In the genomic region with DNA sequence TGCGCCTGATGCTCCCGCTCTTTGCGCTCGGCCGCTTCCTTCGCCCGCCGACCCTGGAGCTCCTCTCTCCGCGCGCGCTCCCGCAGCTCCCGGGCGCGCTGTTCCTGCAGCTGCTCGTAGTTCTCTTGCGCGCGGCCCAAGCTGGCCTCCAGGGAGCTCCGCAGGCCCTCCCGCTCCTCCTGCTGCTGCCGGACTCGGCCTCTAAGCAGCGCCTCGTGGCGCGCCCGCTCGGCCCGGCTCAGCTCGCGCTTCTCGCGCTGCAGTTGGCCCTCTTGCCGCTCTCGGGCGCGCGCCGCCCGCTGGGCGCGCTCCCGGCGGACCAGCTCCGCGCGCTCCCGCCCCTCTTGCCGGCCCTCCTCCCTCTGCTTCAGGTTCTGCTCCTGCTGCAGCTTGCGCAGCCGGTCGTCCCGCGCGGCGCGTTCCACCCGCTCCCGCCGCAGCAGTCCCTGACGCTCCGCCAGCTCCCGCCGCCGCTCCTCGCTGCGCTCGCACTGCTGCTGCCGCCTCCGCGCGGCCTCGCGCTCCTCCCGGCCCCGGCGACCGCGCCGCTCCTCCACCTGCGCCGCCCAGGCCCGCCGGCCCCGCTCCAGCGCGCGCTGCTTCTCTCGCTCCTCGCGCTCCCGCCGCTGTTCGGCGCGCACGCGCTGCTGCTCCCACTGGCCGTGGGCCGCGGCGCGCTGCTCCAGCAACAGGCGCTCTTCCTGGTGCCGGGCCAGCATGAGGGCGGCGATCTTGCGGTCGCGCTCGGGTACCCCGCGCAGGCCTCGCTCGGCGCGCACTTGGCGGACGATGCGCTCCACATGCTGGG, we compare ENCODE assay signal across 9 mouse cellular contexts. TPM values are rescaled to one million over a fixed set of nuclear protein-coding genes. Genes with fewer than 3 reads are reported as not detected.
DNase-seq lines count a peak whose midpoint lies in the region; ATAC-seq and TF ChIP-seq lines count a peak whose summit lies in the region.
"Had no signal": no experiment of that assay in that cellular context is flagged by ENCODE, and none has a peak within 500 bp of the region (broad histone marks: within the 10 kb centered on the region; RNA-seq: fewer than 3 reads in every experiment).

No protein-coding gene starts in this region.

- H3K4me3 ChIP-seq in embryonic facial prominence, embryonic 14.5 days (ENCODE audit: low read depth, low read length) = peak overlapping the region; percentile 60
- peak overlapping the region; percentile 59 for H3K4me3 ChIP-seq in heart, postnatal 0 days (ENCODE audit: low read depth, low read length)
- H3K4me3 ChIP-seq in testis, adult 2 months (ENCODE audit: control insufficient read depth, low read depth, low read length) = peak overlapping the region; percentile 77

- peak; percentile 83 for ATAC-seq in embryonic facial prominence, embryonic 14.5 days (ENCODE audit: low read depth)
- ATAC-seq in heart, postnatal 0 days (ENCODE audit: insufficient read depth, low read depth) = peak; percentile 69

- H3K9me3 ChIP-seq in embryonic facial prominence, embryonic 14.5 days (ENCODE audit: control insufficient read depth, low read length) = no peaks in the 10 kb centered on the region
- H3K9me3 ChIP-seq in heart, postnatal 0 days (replicated peaks; ENCODE audit: control insufficient read depth, low read length) = no peaks in the 10 kb centered on the region

- no peaks in the 10 kb centered on the region for H3K36me3 ChIP-seq in embryonic facial prominence, embryonic 14.5 days (ENCODE audit: control insufficient read depth, insufficient read depth, low read length)
- no peaks in the 10 kb centered on the region for H3K36me3 ChIP-seq in heart, postnatal 0 days (replicated peaks; ENCODE audit: control insufficient read depth, insufficient read depth, low read length)
- H3K36me3 ChIP-seq in testis, adult 2 months (ENCODE audit: control insufficient read depth, insufficient read depth, low read length) = no peaks in the 10 kb centered on the region

- peak overlapping the region; percentile 66 for H3K9ac ChIP-seq in embryonic facial prominence, embryonic 14.5 days (ENCODE audit: low read depth, low read length)
- 0 out of 2 replicates have a peak overlapping the region, but pooled peaks have one; percentile 30 for H3K9ac ChIP-seq in heart, postnatal 0 days (replicated peaks; ENCODE audit: low read depth, low read length)

- peak overlapping the region; percentile 97 for H3K4me2 ChIP-seq in embryonic facial prominence, embryonic 14.5 days (ENCODE audit: low read depth, low read length)
- peak overlapping the region; percentile 97 for H3K4me2 ChIP-seq in heart, postnatal 0 days (ENCODE audit: low read depth, low read length)

- TF ChIP-seq EP300 in heart, postnatal 0 days (IDR thresholded peaks at IDR 0.05; ENCODE audit: low read depth) = no peak

- H3K4me1 ChIP-seq in embryonic facial prominence, embryonic 14.5 days (ENCODE audit: control insufficient read depth, insufficient read depth, low read length) = peaks cover 19% of the 10 kb centered on the region; the same call in 1 of the 2 replicates
- H3K4me1 ChIP-seq in heart, postnatal 0 days (ENCODE audit: control insufficient read depth, insufficient read depth) = peaks cover 28% of the 10 kb centered on the region
- H3K4me1 ChIP-seq in testis, adult 2 months (ENCODE audit: control insufficient read depth, insufficient read depth, low read length) = peaks cover 20% of the 10 kb centered on the region

- H3K27me3 ChIP-seq in embryonic facial prominence, embryonic 14.5 days (replicated peaks; ENCODE audit: control insufficient read depth, insufficient read depth, low read length) = peaks cover 58% of the 10 kb centered on the region
- H3K27me3 ChIP-seq in heart, postnatal 0 days (ENCODE audit: control insufficient read depth, insufficient read depth, low read length) = peaks cover 81% of the 10 kb centered on the region
- H3K27me3 ChIP-seq in testis, adult 2 months (ENCODE audit: control insufficient read depth, insufficient read depth, low read length) = no peaks in the 10 kb centered on the region

- peak; percentile 50 for DNase-seq in left cerebral cortex, postnatal 4 days
- no peak for DNase-seq in left cerebral cortex, postnatal 36 days (ENCODE audit: low spot score in 2 of 2)
- peak; percentile 91 for DNase-seq in embryonic facial prominence, embryonic 14.5 days (ENCODE audit: low spot score)
- peak; percentile 24 for DNase-seq in heart, postnatal 0 days (ENCODE audit: low spot score)
- DNase-seq in kidney, postnatal 36 days = peak; percentile 76 to 88
- peak; percentile 84 for DNase-seq in mesoderm, embryonic 11.5 days (ENCODE audit: low read depth, low spot score)
- no peak for DNase-seq in frontal cortex, postnatal 14 days (ENCODE audit: low spot score in 2 of 2)

- TF ChIP-seq POLR2A in testis, adult 2 months (IDR thresholded peaks at IDR 0.05; ENCODE audit: control insufficient read depth, low read depth, low read length) = no peak

- peak overlapping the region; percentile 48 for H3K27ac ChIP-seq in embryonic facial prominence, embryonic 14.5 days (replicated peaks; ENCODE audit: low read depth, low read length)
- H3K27ac ChIP-seq in heart, postnatal 0 days (ENCODE audit: low read depth) = no peak overlapping the region
- H3K27ac ChIP-seq in testis, adult 2 months (ENCODE audit: control insufficient read depth, insufficient read depth, low read depth, low read length) = no peak overlapping the region

- TF ChIP-seq CTCF in heart, postnatal 0 days (IDR thresholded peaks at IDR 0.05; ENCODE audit: low read depth) = no peak
- TF ChIP-seq CTCF in testis, adult 2 months (IDR thresholded peaks at IDR 0.05; ENCODE audit: control insufficient read depth, insufficient read depth, insufficient replicate concordance, low read depth, low read length) = no peak

- WGBS in embryonic facial prominence, embryonic 14.5 days = 6% methylated on average over 32 of the region's 122 CpGs
- under 1% methylated on average over 95 of the region's 122 CpGs for WGBS in heart, postnatal 0 days

- intact Hi-C loops in left cerebral cortex, postnatal 4 days (cut with DNase I) = no loop called here
- intact Hi-C loops in left cerebral cortex, postnatal 36 days (cut with DNase I) = no loop called here

RNA-seq across cellular contexts. Expression of gene Ccdc177, which starts 2.5 kb away (rescaled TPM):
- 10 to 100 TPM; 17.1 to 19.5 TPM for total RNA-seq in left cerebral cortex, postnatal 4 days (2021)
- total RNA-seq in left cerebral cortex, postnatal 36 days (2021) = 10 to 100 TPM; 14.5 to 15.7 TPM
- 0.14 and 0.24 TPM in 2 replicates for polyA plus RNA-seq in embryonic facial prominence, embryonic 14.5 days (2014; fragmentation: Nextera tagmentation; extraction: Ambion mirVana)
- 0.31 TPM in 1 of 2 replicates, not detected in the other for total RNA-seq in heart, postnatal 0 days (2014; rRNA removed; ENCODE audit: low replicate concordance)
- polyA plus RNA-seq in heart, postnatal 0 days (2015; fragmentation: Nextera tagmentation; extraction: Ambion mirVana) = not detected in 2 replicates
- polyA plus RNA-seq in testis, adult 2 months (2012; rRNA removed) = 0.05 TPM in 2 replicates
- total RNA-seq: CH12.LX had no signal

RNA-seq across cellular contexts. Expression of gene Susd6, which starts 32.4 kb away (rescaled TPM):
- total RNA-seq in left cerebral cortex, postnatal 4 days (2021) = 10 to 100 TPM; 19.6 to 21.4 TPM
- total RNA-seq in left cerebral cortex, postnatal 36 days (2021) = 10 to 100 TPM; 31.6 to 40.0 TPM
- 20.6 and 21.0 TPM in 2 replicates for polyA plus RNA-seq in embryonic facial prominence, embryonic 14.5 days (2014; fragmentation: Nextera tagmentation; extraction: Ambion mirVana)
- total RNA-seq in heart, postnatal 0 days (2014; rRNA removed; ENCODE audit: low replicate concordance) = 50.2 and 50.6 TPM in 2 replicates
- 15.1 and 15.4 TPM in 2 replicates for polyA plus RNA-seq in heart, postnatal 0 days (2015; fragmentation: Nextera tagmentation; extraction: Ambion mirVana)
- 46.0 and 48.2 TPM in 2 replicates for polyA plus RNA-seq in testis, adult 2 months (2012; rRNA removed)

Comparison
In these comparisons a context has a peak if more than half of its experiments do, and no peak if none do; other contexts are left out.
1. DNase-seq: peak in left cerebral cortex, postnatal 4 days (single experiment), embryonic facial prominence, embryonic 14.5 days (single experiment), heart, postnatal 0 days (single experiment), kidney, postnatal 36 days (2 of 2) and mesoderm, embryonic 11.5 days (single experiment); none in left cerebral cortex, postnatal 36 days (0 of 2) and frontal cortex, postnatal 14 days (0 of 2).
2. RNA of gene Ccdc177, which starts 2.5 kb away (total RNA-seq): 17.1 to 19.5 TPM in left cerebral cortex, postnatal 4 days and 14.5 to 15.7 TPM in left cerebral cortex, postnatal 36 days; 0.31 TPM in heart, postnatal 0 days; every median in the first group is over 10 times any median in the second.
3. Peak in every context shown above with its lines, with median percentiles within 50 percentile points of each other: H3K4me3 ChIP-seq.